Mouse (Mus musculus) neural tube, embryonic 13.5 days (tissue): ENCODE measurements at regions not wholly inside any gene's neighbourhood (a gene's known extent, or its start where the extent isn't known, plus 50 kb on each side); places are given as distances from the start of the nearest gene placed in this dataset.
A peak's percentile ranks its signal among the peaks of the same experiment; 100 is the strongest.

Experiments used
- ATAC-seq: fragments of 200-750 bp; cut with Nextera tagmentation; 2 replicates; pipeline ENCODE4 v1.8.0; 2017; ENCODE audit warnings: low read depth, mild to moderate bottlenecking, moderate TSS enrichment, moderate library complexity
- H3K27ac ChIP-seq: fragments of 300-500 bp; sonication (generic); replicated peaks from 2 replicates; pipeline ENCODE4 v1.5.1; 2015; ENCODE audit warnings: moderate library complexity, mild to moderate bottlenecking, inconsistent platforms
- H3K27me3 ChIP-seq: fragments of 300-500 bp; sonication (generic); 2 replicates; pipeline ENCODE4 v1.6.1; 2015; ENCODE audit warnings: mild to moderate bottlenecking, inconsistent platforms
- H3K36me3 ChIP-seq: fragments of 300-500 bp; sonication (generic); 2 replicates; pipeline ENCODE4 v1.6.1; 2015; ENCODE audit warnings: mild to moderate bottlenecking, inconsistent platforms
- H3K4me1 ChIP-seq: fragments of 300-500 bp; sonication (generic); replicated peaks from 2 replicates; pipeline ENCODE4 v1.6.1; 2015; ENCODE audit warnings: inconsistent platforms
- H3K4me2 ChIP-seq: fragments of 300-500 bp; sonication (generic); 2 replicates; pipeline ENCODE4 v1.6.1; 2015; ENCODE audit warnings: inconsistent platforms, mild to moderate bottlenecking, moderate library complexity
- H3K4me3 ChIP-seq: fragments of 300-500 bp; sonication (generic); 2 replicates; pipeline ENCODE4 v1.5.1; 2015; ENCODE audit warnings: mild to moderate bottlenecking, inconsistent platforms
- H3K9ac ChIP-seq: fragments of 300-500 bp; sonication (generic); 2 replicates; pipeline ENCODE4 v1.6.1; 2015; ENCODE audit warnings: moderate library complexity, mild to moderate bottlenecking, inconsistent platforms
- H3K9me3 ChIP-seq: fragments of 300-500 bp; sonication (generic); 2 replicates; pipeline ENCODE4 v1.6.1; 2016; ENCODE audit warnings: inconsistent platforms
- WGBS: fragments of 180-500 bp; shearing (Covaris S2); methylation state at CpG from one replicate; pipeline ENCODE4 v1.1.7; 2015; 5-methylcytosine and 5-hydroxymethylcytosine counted together

- H3K27me3 ChIP-seq: no peaks in the 10 kb centered on the region
- peak overlapping the region; percentile 68 for H3K27ac ChIP-seq
Measured at GRCm38 (mm10) chr9:43961431-43961830, 81.8 kb upstream of the Thy1 start.

GRCm38 (mm10) chr9:43965171-43965570 is 78.0 kb upstream of the Thy1 start:
- Histone ChIP-seq H3K36me3 (no peaks in the 10 kb centered on the region), H3K27ac (no peak overlapping the region), H3K4me3 (no peak overlapping the region), H3K9ac (no peak overlapping the region), H3K4me1 (peaks cover 49% of the 10 kb centered on the region), H3K9me3 (no peaks in the 10 kb centered on the region), H3K4me2 (no peak overlapping the region), H3K27me3 (no peaks in the 10 kb centered on the region)
- WGBS: 65% methylated on average over 4 of the region's 4 CpGs
- ATAC-seq: no peak

More at GRCm38 (mm10) chr9:43961431-43961830, 81.8 kb upstream of the Thy1 start:
- Histone ChIP-seq H3K9ac (no peak overlapping the region), H3K9me3 (no peaks in the 10 kb centered on the region), H3K4me1 (peaks cover 34% of the 10 kb centered on the region), H3K4me3 (no peak overlapping the region), H3K36me3 (no peaks in the 10 kb centered on the region), H3K4me2 (no peak overlapping the region)
- 29% methylated on average over 12 of the region's 12 CpGs for WGBS
- peak; percentile 45; the same call in 1 of the 2 replicates for ATAC-seq

- Histone ChIP-seq H3K9ac (no peak overlapping the region), H3K36me3 (no peaks in the 10 kb centered on the region), H3K4me2 (no peak overlapping the region), H3K9me3 (no peaks in the 10 kb centered on the region), H3K27ac (no peak overlapping the region), H3K4me1 (peaks cover 55% of the 10 kb centered on the region), H3K4me3 (no peak overlapping the region), H3K27me3 (no peaks in the 10 kb centered on the region)
- no peak for ATAC-seq
- WGBS: 56% methylated on average over 5 of the region's 5 CpGs
Measured at GRCm38 (mm10) chr9:43965811-43966210, 77.4 kb upstream of the Thy1 start.

- 16% methylated on average over 9 of the region's 9 CpGs for WGBS
- peak overlapping the region; percentile 84 for H3K27ac ChIP-seq
- no peaks in the 10 kb centered on the region for H3K36me3 ChIP-seq
- peaks cover 6% of the 10 kb centered on the region; the same call in 1 of the 2 replicates for H3K27me3 ChIP-seq
- H3K4me2 ChIP-seq: peak overlapping the region; percentile 44
- peak overlapping the region; percentile 61; the same call in 1 of the 2 replicates for H3K9ac ChIP-seq
- peak overlapping the region; percentile 25 for H3K4me3 ChIP-seq
- peak; percentile 86 for ATAC-seq
- H3K4me1 ChIP-seq: peaks cover 50% of the 10 kb centered on the region
- no peaks in the 10 kb centered on the region for H3K9me3 ChIP-seq
Measured at GRCm38 (mm10) chr9:43970043-43970795, 73.0 kb upstream of the Thy1 start.

DNA sequence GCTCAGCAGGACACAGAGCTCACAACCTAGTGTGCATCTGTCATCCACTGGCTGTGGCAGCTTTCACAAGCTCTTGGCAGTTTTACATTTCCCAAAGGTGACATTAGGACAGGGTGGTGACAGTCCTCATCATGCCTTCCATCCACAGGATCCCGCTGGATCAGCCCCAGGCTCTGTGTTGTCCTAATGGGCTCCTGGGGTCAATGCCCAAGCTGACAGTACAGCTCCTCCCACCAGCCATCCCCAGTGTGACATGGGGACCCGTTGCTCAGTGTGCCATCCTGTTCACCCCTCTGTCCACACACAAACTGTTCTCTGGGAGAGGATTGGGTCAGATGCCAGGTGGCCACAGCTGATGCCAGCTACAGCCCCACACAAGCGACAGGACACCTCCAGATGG is 72.3 kb upstream of the Thy1 start:
- no peak; the same call in 1 of the 2 replicates for ATAC-seq
- Histone ChIP-seq H3K27ac (peak overlapping the region; percentile 84), H3K4me1 (peaks cover 48% of the 10 kb centered on the region), H3K4me3 (no peak overlapping the region), H3K27me3 (peaks cover 6% of the 10 kb centered on the region; the same call in 1 of the 2 replicates), H3K9ac (0 out of 2 replicates have a peak overlapping the region, but pooled peaks have one; percentile 61), H3K9me3 (no peaks in the 10 kb centered on the region), H3K36me3 (no peaks in the 10 kb centered on the region), H3K4me2 (peak overlapping the region; percentile 44; the same call in 1 of the 2 replicates)
- WGBS: 31% methylated on average over 3 of the region's 3 CpGs

DNA sequence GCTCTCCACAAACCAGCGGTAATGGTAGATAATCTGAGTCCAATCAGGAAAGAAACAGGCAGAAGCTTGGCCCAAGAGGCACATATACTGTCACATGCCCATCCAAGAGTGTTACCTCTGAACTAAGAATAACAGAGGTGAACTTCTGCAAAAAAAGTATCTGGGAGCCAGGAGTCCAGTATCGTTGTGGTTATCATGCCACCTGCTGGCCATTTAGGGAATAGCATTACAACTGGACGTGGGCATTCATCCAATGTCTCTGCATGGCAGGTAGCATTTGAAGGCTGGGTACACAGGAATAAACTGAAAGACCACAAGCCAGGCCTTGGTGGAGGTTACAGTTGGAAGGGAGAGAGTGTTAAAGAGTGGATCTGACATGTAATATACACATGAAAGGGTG is 70.9 kb upstream of the Thy1 start:
- Histone ChIP-seq H3K4me3 (no peak overlapping the region), H3K27me3 (peaks cover 6% of the 10 kb centered on the region; the same call in 1 of the 2 replicates), H3K9ac (no peak overlapping the region), H3K27ac (no peak overlapping the region), H3K36me3 (no peaks in the 10 kb centered on the region), H3K4me1 (peaks cover 41% of the 10 kb centered on the region), H3K4me2 (no peak overlapping the region), H3K9me3 (no peaks in the 10 kb centered on the region)
- ATAC-seq: no peak
- 15% methylated on average over 3 of the region's 3 CpGs for WGBS

GRCm38 (mm10) chr9:43975405-43975804 is 67.8 kb upstream of the Thy1 start:
- Histone ChIP-seq H3K4me2 (no peak overlapping the region), H3K36me3 (no peaks in the 10 kb centered on the region), H3K9ac (no peak overlapping the region), H3K4me1 (peaks cover 11% of the 10 kb centered on the region), H3K4me3 (no peak overlapping the region), H3K27ac (no peak overlapping the region), H3K27me3 (peaks cover 6% of the 10 kb centered on the region; the same call in 1 of the 2 replicates), H3K9me3 (no peaks in the 10 kb centered on the region)
- no peak for ATAC-seq
- WGBS: 72% methylated on average over 2 of the region's 2 CpGs

GRCm38 (mm10) chr9:43976366-43976765 is 66.8 kb upstream of the Thy1 start:
- no peaks in the 10 kb centered on the region for H3K36me3 ChIP-seq
- H3K9ac ChIP-seq: no peak overlapping the region
- WGBS: 91% methylated on average over 5 of the region's 5 CpGs
- H3K27me3 ChIP-seq: peaks cover 6% of the 10 kb centered on the region; the same call in 1 of the 2 replicates
- no peak overlapping the region for H3K4me3 ChIP-seq
- no peak overlapping the region for H3K4me2 ChIP-seq
- H3K4me1 ChIP-seq: peaks cover 1% of the 10 kb centered on the region
- ATAC-seq: no peak
- H3K27ac ChIP-seq: no peak overlapping the region
- H3K9me3 ChIP-seq: no peaks in the 10 kb centered on the region

GRCm38 (mm10) chr9:43977773-43978172 is 65.4 kb upstream of the Thy1 start:
- no peaks in the 10 kb centered on the region for H3K9me3 ChIP-seq
- H3K27ac ChIP-seq: no peak overlapping the region
- no peak overlapping the region for H3K4me2 ChIP-seq
- no peak for ATAC-seq
- H3K9ac ChIP-seq: no peak overlapping the region
- H3K36me3 ChIP-seq: no peaks in the 10 kb centered on the region
- WGBS: 76% methylated on average over 3 of the region's 3 CpGs
- no peaks in the 10 kb centered on the region for H3K4me1 ChIP-seq
- peaks cover 6% of the 10 kb centered on the region; the same call in 1 of the 2 replicates for H3K27me3 ChIP-seq
- no peak overlapping the region for H3K4me3 ChIP-seq

GRCm38 (mm10) chr9:43981376-43981775 is 61.8 kb upstream of the Thy1 start:
- Histone ChIP-seq H3K27me3 (peaks cover 6% of the 10 kb centered on the region; the same call in 1 of the 2 replicates), H3K9me3 (no peaks in the 10 kb centered on the region), H3K4me2 (no peak overlapping the region), H3K27ac (no peak overlapping the region), H3K9ac (no peak overlapping the region), H3K4me1 (no peaks in the 10 kb centered on the region), H3K4me3 (no peak overlapping the region), H3K36me3 (no peaks in the 10 kb centered on the region)
- WGBS: 35% methylated on average over 8 of the region's 8 CpGs
- ATAC-seq: no peak

DNA sequence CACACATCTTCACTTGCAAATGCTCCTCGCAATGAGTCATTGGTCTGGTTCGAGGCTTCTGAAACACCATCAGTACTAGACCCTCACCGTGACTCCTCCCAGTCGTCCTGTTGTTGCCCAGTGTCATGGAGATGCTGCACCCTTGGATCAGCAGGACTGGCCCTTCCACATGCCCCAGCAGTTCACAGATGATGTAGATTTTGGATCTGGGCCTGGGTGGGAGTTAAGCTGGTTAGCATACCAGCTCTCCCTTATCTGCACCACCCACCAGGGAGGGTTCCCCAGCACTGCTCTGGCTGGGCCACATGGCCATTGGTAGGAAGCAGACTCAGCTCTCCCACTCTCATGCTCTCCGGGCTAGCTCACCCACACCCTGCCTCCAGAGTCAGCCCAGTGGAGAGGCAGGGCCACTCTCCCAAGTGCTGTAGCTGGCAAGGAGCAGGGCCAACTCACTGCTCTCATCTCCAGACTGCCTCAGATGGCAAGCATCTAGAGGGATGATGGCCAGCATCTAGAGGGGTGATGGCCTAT is 60.8 kb upstream of the Thy1 start:
- H3K36me3 ChIP-seq: no peaks in the 10 kb centered on the region
- H3K27me3 ChIP-seq: peaks cover 6% of the 10 kb centered on the region; the same call in 1 of the 2 replicates
- no peak overlapping the region for H3K4me3 ChIP-seq
- WGBS: 73% methylated on average over 5 of the region's 5 CpGs
- H3K27ac ChIP-seq: no peak overlapping the region
- no peak overlapping the region for H3K4me2 ChIP-seq
- H3K9me3 ChIP-seq: no peaks in the 10 kb centered on the region
- ATAC-seq: no peak
- H3K4me1 ChIP-seq: no peaks in the 10 kb centered on the region
- H3K9ac ChIP-seq: no peak overlapping the region

DNA sequence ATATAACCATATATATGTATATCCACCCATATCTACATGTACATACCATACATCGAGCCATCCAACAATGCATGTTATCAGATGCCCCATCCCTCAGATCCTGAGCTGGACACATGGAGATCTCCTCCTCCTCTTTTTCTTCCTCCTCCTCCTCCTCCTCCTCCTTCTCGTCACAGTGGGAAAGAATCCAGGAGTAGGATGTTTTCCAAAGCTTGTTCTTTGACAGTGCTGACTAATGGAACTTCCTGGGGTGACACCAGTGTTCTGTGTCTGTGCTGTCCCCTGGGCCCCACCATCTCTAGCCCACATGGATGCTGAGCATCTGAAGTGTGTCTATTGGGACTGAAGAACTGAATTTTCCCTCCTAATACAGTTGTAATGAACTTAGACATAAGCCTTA is 60.0 kb upstream of the Thy1 start:
- H3K9ac ChIP-seq: no peak overlapping the region
- no peaks in the 10 kb centered on the region for H3K9me3 ChIP-seq
- H3K27me3 ChIP-seq: peaks cover 6% of the 10 kb centered on the region; the same call in 1 of the 2 replicates
- H3K27ac ChIP-seq: no peak overlapping the region
- H3K4me2 ChIP-seq: no peak overlapping the region
- no peaks in the 10 kb centered on the region for H3K4me1 ChIP-seq
- 68% methylated on average over 2 of the region's 2 CpGs for WGBS
- no peak for ATAC-seq
- no peaks in the 10 kb centered on the region for H3K36me3 ChIP-seq
- H3K4me3 ChIP-seq: no peak overlapping the region
